Mouse (Mus musculus) myocyte (in vitro differentiated cells): ENCODE measurements around the gene Pwp1.
"Not testable (repeated sequence)": the region's sequence is repeated elsewhere in the genome, so short reads cannot be mapped to it uniquely, and the experiment has no call there.

ENCODE experiments used
- E2F4 ChIP-seq: IDR thresholded peaks from one replicate; pipeline ENCODE4 v1.6.1; 2011; ENCODE audit warnings: mild to moderate bottlenecking, control low read depth, moderate library complexity; ENCODE audit not compliant: insufficient read depth
- MAX ChIP-seq: IDR thresholded peaks from one replicate; pipeline ENCODE4 v1.6.1; 2011; ENCODE audit warnings: low read depth, mild to moderate bottlenecking, control low read depth
- MYOG ChIP-seq, 3 experiments: IDR thresholded peaks; one replicate each; pipeline ENCODE4 v1.6.1; 2011; ENCODE audit warnings: control low read depth in 2 of 3, low read depth in 2 of 3, mild to moderate bottlenecking in 2 of 3; ENCODE audit not compliant: insufficient read length in 2 of 3, control insufficient read depth in 1 of 3, insufficient read depth in 1 of 3
- POLR2A ChIP-seq: IDR thresholded peaks from one replicate; pipeline ENCODE4 v1.6.1; 2011; ENCODE audit warnings: low read depth, mild to moderate bottlenecking, control low read depth, moderate library complexity; ENCODE audit not compliant: insufficient read length
- REST ChIP-seq: IDR thresholded peaks from one replicate; pipeline ENCODE4 v1.6.1; 2011; ENCODE audit warnings: mild to moderate bottlenecking, control low read depth, moderate library complexity; ENCODE audit not compliant: insufficient read depth, insufficient read length
- TCF12 ChIP-seq: IDR thresholded peaks from one replicate; pipeline ENCODE4 v1.6.1; 2011; ENCODE audit warnings: mild to moderate bottlenecking, control low read depth; ENCODE audit not compliant: poor library complexity, insufficient read depth, severe bottlenecking
- TCF3 ChIP-seq: IDR thresholded peaks from one replicate; pipeline ENCODE4 v1.6.1; 2011; ENCODE audit warnings: low read depth, control low read depth; ENCODE audit not compliant: insufficient read length
- USF1 ChIP-seq: IDR thresholded peaks from one replicate; pipeline ENCODE4 v1.6.1; 2011; ENCODE audit warnings: low read depth, mild to moderate bottlenecking, control low read depth, moderate library complexity

- not testable (repeated sequence) for TF ChIP-seq TCF12; POLR2A; MAX; MYOG (IDR thresholded peaks at IDR 0.05; ENCODE audit: control insufficient read depth in 1 of 3, insufficient read depth in 1 of 3, insufficient read length in 2 of 3, low read depth in 2 of 3); USF1; E2F4; TCF3; REST
Measured at GRCm38 (mm10) chr10:85828722-85829084, 591 bp upstream of the Pwp1 start.
